Mouse (Mus musculus) liver, adult 2 months (tissue): Measurements from ENCODE around the gene Trex1. TPM values are rescaled to one million over a fixed set of nuclear protein-coding genes. Genes with fewer than 3 reads are reported as not detected.

ENCODE experiments used
- DNase-seq: peaks from one replicate; pipeline ENCODE4 v3.0.0-alpha.2; 2011; ENCODE audit warnings: low read depth, low spot score; ENCODE audit errors: extremely low read depth
- H3K27ac ChIP-seq: fragments of 200-500 bp; replicated peaks from 2 replicates; pipeline ENCODE4 v1.5.1; 2012; ENCODE audit warnings: low read depth, mild to moderate bottlenecking, control low read depth, inconsistent platforms, low read length; ENCODE audit not compliant: insufficient read depth
- H3K27me3 ChIP-seq: fragments of 200-500 bp; 2 replicates; pipeline ENCODE4 v1.6.1; 2012; ENCODE audit warnings: mild to moderate bottlenecking, moderate library complexity, low read length, inconsistent platforms; ENCODE audit not compliant: control insufficient read depth, insufficient read depth
- H3K36me3 ChIP-seq: fragments of 200-500 bp; 2 replicates; pipeline ENCODE4 v1.6.1; 2012; ENCODE audit warnings: low read length, inconsistent platforms; ENCODE audit not compliant: control insufficient read depth, insufficient read depth
- H3K4me1 ChIP-seq: fragments of 200-500 bp; 2 replicates; pipeline ENCODE4 v1.6.1; 2011; ENCODE audit warnings: low read length; ENCODE audit not compliant: control insufficient read depth, insufficient read depth
- H3K4me3 ChIP-seq: fragments of 200-500 bp; 2 replicates; pipeline ENCODE4 v1.5.1; 2011; ENCODE audit warnings: low read depth, mild to moderate bottlenecking, control low read depth, low read length, moderate library complexity; ENCODE audit not compliant: insufficient read depth
- H3K79me2 ChIP-seq: fragments of 200-500 bp; 2 replicates; pipeline ENCODE4 v1.6.1; 2012; ENCODE audit warnings: inconsistent platforms, mild to moderate bottlenecking, low read length, moderate library complexity; ENCODE audit not compliant: control insufficient read depth, insufficient read depth
- H3K9ac ChIP-seq: fragments of 200-500 bp; 2 replicates; pipeline ENCODE4 v1.6.1; 2012; ENCODE audit warnings: low read depth, mild to moderate bottlenecking, control low read depth, inconsistent platforms, low read length
- CTCF ChIP-seq: fragments of 200-500 bp; IDR thresholded peaks from 2 replicates; pipeline ENCODE4 v1.5.1; 2011; ENCODE audit warnings: low read depth, low read length, control low read depth
- POLR2A ChIP-seq: fragments of 200-500 bp; IDR thresholded peaks from 2 replicates; pipeline ENCODE4 v1.6.1; 2011; ENCODE audit warnings: low read length, control low read depth; ENCODE audit not compliant: insufficient read depth; ENCODE audit errors: extremely low read depth
- WGBS: fragments of 180-500 bp; shearing (Covaris S2); methylation state at CpG from one replicate; pipeline ENCODE4 v1.1.7; 2018; 5-methylcytosine and 5-hydroxymethylcytosine counted together
- polyA plus RNA-seq: library from polyadenylated mRNA; depleted of rRNA; stranded (reverse); fragments of >200 nt; gene quantifications from 2 replicates; pipeline ENCODE4 v1.2.3, GENCODE M21; 2012
- total RNA-seq: library from RNA; depleted of rRNA; stranded (reverse); fragments of >200 nt; gene quantifications from 2 replicates; pipeline ENCODE4 v1.2.3, GENCODE M21; 2014

Trex1 gene
- total and polyA plus RNA-seq, 2 experiments, result 8.4 to 41.1 TPM

DNA sequence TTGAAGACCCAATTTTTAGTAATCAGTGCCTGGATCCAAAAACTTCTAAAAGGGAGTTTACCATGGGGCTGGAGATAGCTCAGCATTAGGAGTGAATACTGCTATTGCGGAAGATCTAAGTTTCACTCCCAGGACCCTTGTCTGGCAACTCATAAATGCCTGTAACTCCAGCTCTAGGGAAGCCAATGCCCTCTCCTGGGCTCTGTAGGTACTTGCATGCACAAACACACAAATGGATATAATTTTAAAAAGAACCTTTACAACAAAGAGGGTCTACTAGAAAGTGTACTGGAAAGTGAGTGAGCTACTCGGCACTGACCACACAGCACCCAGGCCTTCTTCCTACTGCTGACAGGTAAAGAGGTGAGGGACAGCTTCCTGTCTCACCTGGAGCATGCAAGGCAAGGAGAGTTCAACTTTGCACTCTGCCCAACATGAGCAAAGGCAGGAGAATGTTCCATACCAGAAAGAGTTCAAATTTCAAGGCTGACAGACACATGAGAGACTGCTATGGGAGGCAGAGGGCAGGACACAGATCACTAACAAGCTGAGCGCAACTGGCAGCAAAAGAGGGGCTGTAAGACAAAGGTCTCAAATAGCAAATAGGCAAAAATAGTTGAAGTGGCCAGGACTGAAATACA is 8.7 kb upstream of the Trex1 start:
- TF ChIP-seq CTCF (no peak), POLR2A (no peak)
- Histone ChIP-seq H3K79me2 (peaks cover 7% of the 10 kb centered on the region), H3K4me1 (peaks cover 3% of the 10 kb centered on the region), H3K27me3 (no peaks in the 10 kb centered on the region), H3K4me3 (no peak overlapping the region), H3K36me3 (peaks cover 32% of the 10 kb centered on the region), H3K9ac (no peak overlapping the region), H3K27ac (no peak overlapping the region)
- 94% methylated on average over 3 of the region's 3 CpGs for WGBS
- peak; percentile 40 for DNase-seq

GRCm38 (mm10) chr9:109060898-109061295 is 1.4 kb upstream of the Trex1 start:
- TF ChIP-seq POLR2A (no peak), CTCF (no peak)
- DNase-seq, result no peak

GRCm38 (mm10) chr9:109060184-109060897 is 807 bp upstream of the Trex1 start:
- no peak for DNase-seq
- H3K4me1 ChIP-seq, result peaks cover 9% of the 10 kb centered on the region
- peaks cover 2% of the 10 kb centered on the region; the same call in 1 of the 2 replicates for H3K36me3 ChIP-seq
- 88% methylated on average over 16 of the region's 16 CpGs for WGBS
- H3K9ac ChIP-seq, result no peak overlapping the region
- no peak for TF ChIP-seq POLR2A
- TF ChIP-seq CTCF, result no peak
- no peak overlapping the region for H3K27ac ChIP-seq
- no peak overlapping the region for H3K4me3 ChIP-seq
- H3K79me2 ChIP-seq, result peaks cover 11% of the 10 kb centered on the region; the same call in 1 of the 2 replicates
- no peaks in the 10 kb centered on the region for H3K27me3 ChIP-seq

More at GRCm38 (mm10) chr9:109060898-109061295, 1.4 kb upstream of the Trex1 start:
- 91% methylated on average over 5 of the region's 5 CpGs for WGBS
- H3K79me2 ChIP-seq, result peaks cover 8% of the 10 kb centered on the region; the same call in 1 of the 2 replicates
- H3K27ac ChIP-seq, result no peak overlapping the region
- H3K9ac ChIP-seq, result no peak overlapping the region
- no peak overlapping the region for H3K4me3 ChIP-seq
- H3K36me3 ChIP-seq, result peaks cover 7% of the 10 kb centered on the region; the same call in 1 of the 2 replicates
- H3K4me1 ChIP-seq, result peaks cover 7% of the 10 kb centered on the region
- no peaks in the 10 kb centered on the region for H3K27me3 ChIP-seq

GRCm38 (mm10) chr9:109058006-109058765 is 1.3 kb downstream of the Trex1 start:
- H3K4me1 ChIP-seq, result peaks cover 12% of the 10 kb centered on the region
- peak overlapping the region; percentile 41 for H3K27ac ChIP-seq
- peak overlapping the region; percentile 31 for H3K4me3 ChIP-seq
- 86% methylated on average over 19 of the region's 19 CpGs for WGBS
- no peaks in the 10 kb centered on the region for H3K27me3 ChIP-seq
- peaks cover 11% of the 10 kb centered on the region; the same call in 1 of the 2 replicates for H3K79me2 ChIP-seq
- DNase-seq, result no peak
- H3K9ac ChIP-seq, result peak overlapping the region; percentile 68
- H3K36me3 ChIP-seq, result no peaks in the 10 kb centered on the region
- TF ChIP-seq CTCF (no peak), POLR2A (no peak)

GRCm38 (mm10) chr9:109057543-109057942 is 2.0 kb downstream of the Trex1 start:
- H3K27me3 ChIP-seq, result no peaks in the 10 kb centered on the region
- peak; percentile 22 for DNase-seq
- no peaks in the 10 kb centered on the region for H3K36me3 ChIP-seq
- H3K79me2 ChIP-seq, result peaks cover 11% of the 10 kb centered on the region; the same call in 1 of the 2 replicates
- no peak overlapping the region for H3K9ac ChIP-seq
- no peak overlapping the region for H3K4me3 ChIP-seq
- peak overlapping the region; percentile 26 for H3K27ac ChIP-seq
- WGBS, result 86% methylated on average over 5 of the region's 5 CpGs
- TF ChIP-seq POLR2A, result no peak
- peaks cover 12% of the 10 kb centered on the region for H3K4me1 ChIP-seq
